Mouse (Mus musculus) cortical plate, adult 2 months (tissue): Measurements from ENCODE around the gene Slc25a12. TPM values are rescaled to one million over a fixed set of nuclear protein-coding genes. Genes with fewer than 3 reads are reported as not detected.

ENCODE experiments used
- H3K27ac ChIP-seq: fragments of 200-500 bp; 2 replicates; pipeline ENCODE4 v1.5.1; 2012; ENCODE audit warnings: low read length, control low read depth, inconsistent platforms; ENCODE audit not compliant: insufficient read depth
- H3K4me1 ChIP-seq: fragments of 200-500 bp; 2 replicates; pipeline ENCODE4 v1.6.1; 2011; ENCODE audit warnings: low read length; ENCODE audit not compliant: control insufficient read depth, insufficient read depth
- H3K4me3 ChIP-seq: fragments of 200-500 bp; 2 replicates; pipeline ENCODE4 v1.5.1; 2011; ENCODE audit warnings: mild to moderate bottlenecking, low read length, control low read depth; ENCODE audit not compliant: insufficient read depth
- CTCF ChIP-seq: fragments of 200-500 bp; IDR thresholded peaks from 2 replicates; pipeline ENCODE4 v1.5.1; 2011; ENCODE audit warnings: mild to moderate bottlenecking, control low read depth, low read length; ENCODE audit not compliant: insufficient read depth; ENCODE audit errors: extremely low read depth
- POLR2A ChIP-seq: fragments of 200-500 bp; IDR thresholded peaks from 2 replicates; pipeline ENCODE4 v1.6.1; 2011; ENCODE audit warnings: mild to moderate bottlenecking, low read length, control low read depth; ENCODE audit not compliant: insufficient read depth; ENCODE audit errors: extremely low read depth
- polyA plus RNA-seq: library from polyadenylated mRNA; depleted of rRNA; stranded (reverse); fragments of >200 nt; gene quantifications from 2 replicates; pipeline ENCODE4 v1.2.3, GENCODE M21; 2012

Slc25a12 gene
- polyA plus RNA-seq, 1 experiment: 111 TPM

- no peak for TF ChIP-seq CTCF
- TF ChIP-seq POLR2A: no peak
- no peak overlapping the region for H3K4me3 ChIP-seq
- peaks cover 4% of the 10 kb centered on the region; the same call in 1 of the 2 replicates for H3K4me1 ChIP-seq
- no peak overlapping the region for H3K27ac ChIP-seq
These were observed 16.4 kb downstream of the Slc25a12 start for GRCm38 (mm10) chr2:71350904-71351726.

- Histone ChIP-seq H3K4me3 (no peak overlapping the region), H3K27ac (no peak overlapping the region), H3K4me1 (peaks cover 4% of the 10 kb centered on the region; the same call in 1 of the 2 replicates)
- TF ChIP-seq POLR2A (no peak), CTCF (no peak)
These were observed 17.4 kb downstream of the Slc25a12 start for GRCm38 (mm10) chr2:71350181-71350580.

DNA sequence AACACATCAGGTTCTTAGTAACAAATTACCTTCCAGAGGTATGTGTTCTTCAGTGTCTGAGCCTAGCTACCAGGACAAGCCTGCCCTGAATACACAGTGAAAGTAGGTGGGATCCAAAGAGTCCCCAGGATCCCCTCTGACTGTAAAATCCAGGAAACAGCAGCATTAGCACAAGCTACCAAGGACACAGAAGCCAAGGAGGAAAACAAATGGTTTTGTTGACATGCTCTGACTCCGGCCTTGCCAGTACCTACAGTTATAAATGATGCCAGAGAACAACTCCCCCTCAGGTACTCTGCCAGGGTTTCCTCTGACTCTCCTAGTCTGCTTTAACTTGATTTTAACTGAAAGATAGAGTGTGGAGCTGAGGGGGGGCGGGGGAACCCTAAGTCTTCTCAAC is 18.0 kb downstream of the Slc25a12 start:
- no peak overlapping the region for H3K27ac ChIP-seq
- peaks cover 4% of the 10 kb centered on the region; the same call in 1 of the 2 replicates for H3K4me1 ChIP-seq
- H3K4me3 ChIP-seq: no peak overlapping the region
- TF ChIP-seq POLR2A: no peak
- TF ChIP-seq CTCF: no peak

- no peak overlapping the region for H3K4me3 ChIP-seq
- peaks cover 4% of the 10 kb centered on the region; the same call in 1 of the 2 replicates for H3K4me1 ChIP-seq
- no peak overlapping the region for H3K27ac ChIP-seq
- no peak for TF ChIP-seq POLR2A
- TF ChIP-seq CTCF: no peak
These were observed 19.6 kb downstream of the Slc25a12 start for GRCm38 (mm10) chr2:71347732-71348490.

DNA sequence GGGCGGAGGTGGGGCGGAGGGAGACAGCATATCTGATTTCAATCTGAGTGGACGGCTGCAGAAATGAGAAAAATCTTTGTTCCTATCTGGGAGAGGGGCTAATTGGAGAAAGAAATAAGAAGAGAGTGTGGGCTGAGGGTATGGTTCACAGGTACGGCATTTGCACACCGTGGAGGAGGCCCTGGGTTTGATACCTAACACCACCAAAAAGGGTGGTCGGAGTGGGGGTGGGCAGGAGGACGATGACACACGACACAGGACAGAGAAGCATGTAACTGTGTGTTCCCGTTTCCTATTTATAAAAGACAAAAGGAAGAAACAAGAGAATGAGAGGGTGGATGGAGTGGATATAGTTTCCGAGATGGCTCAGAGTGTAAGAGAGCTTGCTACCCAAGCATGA is 20.4 kb downstream of the Slc25a12 start:
- no peak overlapping the region for H3K4me3 ChIP-seq
- H3K4me1 ChIP-seq: peaks cover 4% of the 10 kb centered on the region; the same call in 1 of the 2 replicates
- H3K27ac ChIP-seq: no peak overlapping the region
- TF ChIP-seq POLR2A: no peak
- no peak for TF ChIP-seq CTCF

- TF ChIP-seq CTCF: no peak
- TF ChIP-seq POLR2A: no peak
- Histone ChIP-seq H3K4me1 (no peaks in the 10 kb centered on the region; the same call in 1 of the 2 replicates), H3K4me3 (no peak overlapping the region), H3K27ac (no peak overlapping the region)
These were observed 23.5 kb downstream of the Slc25a12 start for GRCm38 (mm10) chr2:71343884-71344640.

DNA sequence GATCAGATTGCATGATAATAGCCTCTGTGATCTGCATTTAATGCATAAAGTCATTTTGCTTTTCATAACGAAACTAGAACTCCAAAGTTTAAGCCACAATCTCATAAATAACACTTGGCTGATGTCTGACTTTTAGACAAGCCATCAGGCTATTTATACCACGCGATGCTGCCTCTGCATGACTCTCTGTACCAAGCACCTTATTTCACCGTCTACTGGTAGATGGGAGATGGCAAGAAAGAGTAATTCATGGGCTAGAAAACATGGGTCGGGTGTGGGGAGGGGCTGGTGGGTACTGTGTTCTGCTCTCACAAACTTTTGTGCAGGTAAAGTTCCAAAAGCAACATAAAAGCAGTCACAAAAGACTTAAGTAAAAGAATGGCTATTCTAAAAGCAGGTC is 27.4 kb downstream of the Slc25a12 start:
- Histone ChIP-seq H3K27ac (no peak overlapping the region), H3K4me1 (no peaks in the 10 kb centered on the region; the same call in 1 of the 2 replicates), H3K4me3 (no peak overlapping the region)
- TF ChIP-seq POLR2A (no peak), CTCF (no peak)

GRCm38 (mm10) chr2:71338145-71338796 is 29.3 kb downstream of the Slc25a12 start:
- Histone ChIP-seq H3K4me3 (no peak overlapping the region), H3K27ac (no peak overlapping the region), H3K4me1 (no peaks in the 10 kb centered on the region; the same call in 1 of the 2 replicates)
- no peak for TF ChIP-seq POLR2A
- TF ChIP-seq CTCF: no peak
